Mouse (Mus musculus) testis, adult 2 months (tissue): ENCODE results near the gene Ccdc187.

Experiments used
- CTCF ChIP-seq: fragments of 200-500 bp; IDR thresholded peaks from 2 replicates; pipeline ENCODE4 v1.5.1; 2012; ENCODE audit warnings: low read depth, mild to moderate bottlenecking, inconsistent platforms, low read length, moderate library complexity; ENCODE audit not compliant: control insufficient read depth, insufficient read depth, insufficient replicate concordance
- POLR2A ChIP-seq: fragments of 200-500 bp; IDR thresholded peaks from 2 replicates; pipeline ENCODE4 v1.6.1; 2012; ENCODE audit warnings: low read depth, mild to moderate bottlenecking, inconsistent platforms, low read length, moderate library complexity; ENCODE audit not compliant: control insufficient read depth

DNA sequence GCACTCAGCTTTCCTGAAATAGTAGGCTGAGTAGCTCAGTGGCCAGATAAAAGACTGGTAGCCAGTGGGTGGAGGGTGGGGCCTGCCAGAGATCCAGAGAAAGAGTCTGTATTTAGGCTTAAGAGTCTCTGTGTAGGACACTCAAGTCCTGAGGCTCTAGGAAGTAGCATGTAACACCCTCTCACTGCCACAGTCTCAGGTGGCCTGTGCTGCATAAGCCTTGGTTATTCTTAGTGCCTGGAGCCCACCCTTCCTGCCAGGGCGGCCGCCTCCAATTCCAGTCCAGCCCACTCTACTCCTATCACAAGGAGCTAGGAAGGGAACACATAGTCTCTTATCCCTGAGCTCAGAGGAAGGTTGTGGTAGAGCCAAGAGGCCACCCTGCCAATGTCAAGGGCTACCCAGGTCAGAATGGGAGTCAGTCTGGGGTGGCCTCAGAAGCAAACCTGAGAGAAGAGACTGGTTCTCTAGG lies 47.2 kb upstream of the Ccdc187 start:
- TF ChIP-seq CTCF (no peak), POLR2A (no peak)
